Mouse (Mus musculus) E14TG2a.4 (cell line): Measurements from ENCODE around the gene Bend3.

Experiments
- CTCF ChIP-seq: conservative IDR thresholded peaks from 2 replicates; pipeline ENCODE4 v1.5.1; 2014; ENCODE audit warnings: low read length
- POU5F1 ChIP-seq: IDR thresholded peaks from 2 replicates; pipeline ENCODE4 v1.6.1; 2014; ENCODE audit warnings: low read length, borderline replicate concordance

GRCm38 (mm10) chr10:43485751-43486268, 7.2 kb downstream of the Bend3 start:
- TF ChIP-seq POU5F1 (no peak), CTCF (no peak)
